Mouse (Mus musculus): ENCODE results near the gene Mafk. TPM values are rescaled to one million over a fixed set of nuclear protein-coding genes. Genes with fewer than 3 reads are reported as not detected.

Gene Mafk
- polyA plus RNA-seq, 1 experiment from 2014 or later: 47.7 TPM

DNA sequence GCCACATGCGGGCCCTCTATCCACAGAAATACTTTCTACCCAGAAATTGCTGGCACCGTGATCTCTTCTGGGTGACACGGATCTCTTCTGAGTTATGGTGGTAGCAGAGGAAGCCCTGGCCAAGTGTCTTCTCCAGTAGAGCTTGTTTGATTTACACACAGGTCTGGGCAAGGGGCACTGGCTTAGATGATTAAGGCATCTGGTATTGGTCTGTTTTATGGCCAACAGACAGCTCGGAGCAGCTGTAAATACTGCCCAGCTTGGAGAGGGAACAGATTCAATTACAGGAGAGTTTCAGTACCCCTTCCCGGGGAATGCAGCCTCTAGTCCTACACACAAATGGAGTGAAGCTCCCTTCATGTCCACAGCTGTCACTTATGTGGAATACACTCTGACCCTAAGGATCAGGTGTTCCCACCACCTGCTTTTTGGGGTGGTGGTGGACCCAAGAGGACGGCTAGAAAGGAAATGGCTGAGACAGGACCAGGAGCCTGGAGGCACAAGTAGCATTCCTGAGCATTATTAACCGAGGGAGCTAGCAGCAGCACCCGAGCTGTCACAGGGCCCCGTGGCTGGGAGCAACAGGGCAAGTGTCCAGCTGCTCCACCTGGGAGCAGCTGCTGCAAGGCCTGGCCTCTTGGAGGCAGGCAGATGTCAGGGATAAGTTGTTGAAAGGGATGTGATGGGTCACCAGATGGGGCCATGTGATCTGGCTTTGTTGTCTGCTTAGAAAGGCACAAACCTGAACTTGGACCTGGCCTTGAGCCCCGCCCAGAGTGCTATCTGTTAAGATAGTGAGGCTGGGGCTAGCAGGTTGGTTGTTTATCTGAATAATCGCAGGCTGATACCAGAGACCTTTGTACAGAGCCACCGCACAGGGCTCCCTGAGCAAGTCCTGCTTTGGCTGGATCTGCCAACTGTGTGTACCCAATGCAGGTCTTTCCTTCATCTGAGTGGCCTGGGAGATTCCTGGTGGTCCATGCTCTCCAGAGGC is 30.4 kb downstream of the Mafk start:
- Histone ChIP-seq H3K27ac (peak overlapping the region; percentile 54), H3K27me3 (replicated peaks) (no peaks in the 10 kb centered on the region), H3K4me1 (peaks cover 67% of the 10 kb centered on the region), H3K4me3 (no peak overlapping the region), H3K9me3 (replicated peaks) (no peaks in the 10 kb centered on the region), H3K36me3 (peaks cover 47% of the 10 kb centered on the region), H3K9ac (no peak overlapping the region), H3K4me2 (no peak overlapping the region)
- no peak for ATAC-seq
- WGBS (ENCODE audit: insufficient replicate concordance): 68% methylated on average over 12 of the region's 12 CpGs

DNA sequence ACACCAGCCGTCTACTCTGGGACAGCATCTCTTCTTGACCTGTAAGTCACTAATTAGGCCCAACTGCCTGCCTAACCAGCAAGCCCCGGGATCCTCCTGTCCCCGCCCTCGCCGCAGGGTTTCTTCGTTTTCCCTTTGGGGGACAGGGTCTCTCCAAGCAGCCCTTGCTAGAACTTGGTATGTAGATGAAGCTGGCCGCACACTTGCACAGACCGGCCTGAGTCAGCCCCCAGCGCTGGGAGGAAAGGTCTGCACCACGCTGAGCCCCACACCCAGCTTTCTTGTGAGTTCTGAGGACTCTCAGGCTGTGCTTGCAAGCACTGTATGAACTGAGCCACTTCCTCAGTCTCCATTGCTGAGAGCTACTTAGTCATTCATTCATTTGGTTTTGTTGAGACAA is 33.2 kb downstream of the Mafk start:
- no peaks in the 10 kb centered on the region for H3K9me3 ChIP-seq (replicated peaks)
- H3K4me1 ChIP-seq: peaks cover 48% of the 10 kb centered on the region
- no peak overlapping the region for H3K27ac ChIP-seq
- H3K4me2 ChIP-seq: peak overlapping the region; percentile 4; the same call in 1 of the 2 replicates
- H3K36me3 ChIP-seq: peaks cover 47% of the 10 kb centered on the region
- no peak for ATAC-seq
- no peaks in the 10 kb centered on the region for H3K27me3 ChIP-seq (replicated peaks)
- H3K4me3 ChIP-seq: no peak overlapping the region
- 90% methylated on average over 10 of the region's 10 CpGs for WGBS (ENCODE audit: insufficient replicate concordance)
- H3K9ac ChIP-seq: no peak overlapping the region

DNA sequence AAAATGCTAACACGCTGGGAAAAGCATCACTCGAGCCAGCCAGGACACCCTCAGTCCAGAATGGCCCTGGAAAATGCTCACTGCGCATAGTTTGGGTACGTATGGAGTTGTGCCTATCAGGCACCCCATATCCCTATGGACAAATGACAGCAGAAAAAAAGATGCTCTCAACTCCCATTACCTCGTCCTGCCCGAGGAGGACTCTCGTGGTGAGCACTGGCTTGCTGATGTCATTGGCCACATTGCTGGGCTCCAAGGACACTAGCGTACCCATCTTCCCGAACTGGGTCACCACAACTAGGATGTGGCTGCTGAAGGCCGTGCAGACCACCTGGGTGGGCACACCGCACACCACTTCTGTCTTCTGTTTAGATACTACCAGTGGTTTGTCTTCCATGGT is 34.6 kb downstream of the Mafk start:
- Histone ChIP-seq H3K36me3 (peaks cover 43% of the 10 kb centered on the region), H3K27me3 (replicated peaks) (no peaks in the 10 kb centered on the region), H3K9me3 (replicated peaks) (no peaks in the 10 kb centered on the region), H3K4me1 (peaks cover 45% of the 10 kb centered on the region), H3K4me2 (peak overlapping the region; percentile 77), H3K4me3 (peak overlapping the region; percentile 92), H3K9ac (peak overlapping the region; percentile 86), H3K27ac (peak overlapping the region; percentile 85)
- 30% methylated on average over 11 of the region's 11 CpGs for WGBS (ENCODE audit: insufficient replicate concordance)
- no peak for ATAC-seq

DNA sequence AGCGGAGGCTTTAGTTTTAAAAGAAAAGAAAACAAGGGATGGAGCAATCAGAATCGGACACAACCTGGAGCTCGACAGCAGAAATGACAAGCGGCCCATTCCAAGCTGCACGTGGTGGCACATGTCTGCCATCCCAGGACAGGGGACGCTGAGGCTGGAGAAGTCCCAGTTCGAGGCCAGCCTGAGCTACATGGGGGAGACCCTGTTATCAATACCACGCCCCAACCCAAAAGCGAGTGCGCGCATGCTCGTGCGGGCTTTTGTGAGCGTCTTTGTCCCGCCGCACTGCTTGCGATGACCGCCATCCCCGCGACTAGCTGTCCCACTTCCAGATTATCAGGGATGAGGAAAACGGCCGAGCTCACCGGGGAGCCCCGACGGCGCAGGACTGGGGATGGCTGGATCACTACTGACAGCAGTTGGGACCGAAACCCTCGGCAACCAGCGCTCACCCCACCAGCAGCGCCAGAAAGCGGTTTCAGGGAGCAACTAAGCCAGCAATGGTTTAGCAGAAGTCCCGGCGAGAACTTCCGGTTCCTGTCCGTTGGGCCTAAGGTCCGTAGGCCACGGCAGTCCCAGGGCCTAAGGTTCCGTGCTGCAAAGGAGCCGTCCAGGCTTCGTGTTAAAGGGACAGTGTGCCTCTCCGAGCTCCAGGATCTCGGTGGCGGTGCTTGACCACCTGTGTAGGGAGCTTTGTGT is 35.2 kb downstream of the Mafk start, which contains the start of the genes Gm26938 and Psmg3:
TSS of gene Gm26938 (minus strand) at position 51 of the 699 bp plus-strand sequence.
TSS of gene Psmg3 (minus strand) at position 529 of the 699 bp plus-strand sequence.
- H3K9ac ChIP-seq: peak within 1 kb of the TSS; percentile 86
- WGBS (ENCODE audit: insufficient replicate concordance): under 1% methylated on average over 43 of the region's 43 CpGs
- no peaks in the 10 kb centered on the region for H3K27me3 ChIP-seq (replicated peaks)
- H3K4me2 ChIP-seq: peak within 1 kb of the TSS; percentile 77
- ATAC-seq: peak; percentile 77
- peak within 1 kb of the TSS; percentile 85 for H3K27ac ChIP-seq
- H3K36me3 ChIP-seq: peaks cover 38% of the 10 kb centered on the region
- H3K4me1 ChIP-seq: peaks cover 45% of the 10 kb centered on the region
- peak within 1 kb of the TSS; percentile 92 for H3K4me3 ChIP-seq
- no peaks in the 10 kb centered on the region for H3K9me3 ChIP-seq (replicated peaks)

DNA sequence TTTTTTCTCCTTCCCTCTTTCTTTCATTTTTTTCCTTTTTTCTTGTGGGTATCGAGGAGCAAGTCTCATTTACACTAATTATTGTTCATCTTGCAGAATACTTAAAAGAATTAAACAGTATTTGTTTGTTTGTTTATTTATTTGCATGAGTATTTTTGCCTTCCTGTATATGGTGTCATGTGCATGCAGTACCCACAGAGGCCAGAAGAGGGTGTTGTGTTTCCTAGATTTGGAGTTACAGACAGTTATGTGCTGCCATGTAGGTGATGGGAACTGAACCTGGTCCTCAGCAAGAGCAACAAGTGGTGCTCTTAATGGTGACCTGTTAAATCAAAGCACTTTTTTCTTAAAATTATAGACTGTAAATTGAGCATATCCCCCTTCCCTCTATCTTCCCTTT is 36.3 kb downstream of the Mafk start:
- peaks cover 42% of the 10 kb centered on the region for H3K4me1 ChIP-seq
- H3K9ac ChIP-seq: no peak overlapping the region
- peaks cover 27% of the 10 kb centered on the region for H3K36me3 ChIP-seq
- no peaks in the 10 kb centered on the region for H3K27me3 ChIP-seq (replicated peaks)
- H3K9me3 ChIP-seq (replicated peaks): no peaks in the 10 kb centered on the region
- no peak overlapping the region for H3K27ac ChIP-seq
- ATAC-seq: no peak
- no peak overlapping the region for H3K4me3 ChIP-seq
- 80% methylated on average over 1 of the region's 1 CpGs for WGBS (ENCODE audit: insufficient replicate concordance)
- 0 out of 2 replicates have a peak overlapping the region, but pooled peaks have one; percentile 77 for H3K4me2 ChIP-seq

DNA sequence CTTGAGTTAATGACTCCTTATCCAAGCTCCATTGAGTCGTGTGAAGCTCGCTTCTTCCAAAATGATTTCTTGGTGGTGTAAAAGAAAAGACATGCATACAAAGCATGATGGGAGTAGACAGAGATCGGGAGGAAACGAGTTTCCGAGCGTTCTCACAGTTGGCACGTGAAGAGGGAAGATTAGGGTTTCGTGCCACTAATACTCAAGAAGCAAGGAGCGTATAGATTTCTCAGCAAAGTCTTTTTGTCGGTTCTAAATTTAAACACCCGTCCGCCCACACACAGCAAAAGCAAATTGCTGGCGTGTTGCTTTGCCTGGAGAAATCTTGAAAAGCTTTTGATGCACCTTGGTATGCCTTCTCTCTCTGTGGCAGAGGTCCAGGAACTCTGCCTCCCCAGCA is 38.1 kb downstream of the Mafk start:
- no peak overlapping the region for H3K27ac ChIP-seq
- H3K9me3 ChIP-seq (replicated peaks): no peaks in the 10 kb centered on the region
- H3K4me3 ChIP-seq: no peak overlapping the region
- ATAC-seq: no peak
- WGBS (ENCODE audit: insufficient replicate concordance): 64% methylated on average over 13 of the region's 13 CpGs
- no peak overlapping the region for H3K9ac ChIP-seq
- no peaks in the 10 kb centered on the region for H3K27me3 ChIP-seq (replicated peaks)
- no peak overlapping the region for H3K4me2 ChIP-seq
- peaks cover 9% of the 10 kb centered on the region for H3K36me3 ChIP-seq
- H3K4me1 ChIP-seq: peaks cover 30% of the 10 kb centered on the region

DNA sequence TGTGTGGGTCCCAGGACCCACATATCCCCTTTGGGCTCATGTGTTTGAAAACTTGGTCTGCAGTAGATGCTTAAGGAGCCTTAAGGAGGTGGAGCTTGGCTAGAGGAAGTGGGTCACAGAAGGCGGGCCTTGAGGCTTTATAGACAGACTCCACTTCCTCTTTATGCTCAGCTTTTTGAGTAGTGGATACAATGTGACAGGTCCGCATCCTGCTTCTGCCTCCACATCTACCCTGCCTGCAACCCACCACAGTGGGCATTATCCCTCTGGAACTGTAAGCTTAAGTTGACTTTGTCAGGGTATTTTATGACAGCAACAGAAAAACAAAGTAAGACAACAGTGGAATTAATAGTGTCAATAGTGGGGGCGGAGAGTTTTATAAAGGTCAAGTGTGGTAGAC is 39.4 kb downstream of the Mafk start:
- ATAC-seq: no peak
- H3K9me3 ChIP-seq (replicated peaks): no peaks in the 10 kb centered on the region
- H3K4me3 ChIP-seq: no peak overlapping the region
- peaks cover 18% of the 10 kb centered on the region for H3K4me1 ChIP-seq
- H3K9ac ChIP-seq: no peak overlapping the region
- peaks cover 12% of the 10 kb centered on the region for H3K27me3 ChIP-seq (replicated peaks)
- no peaks in the 10 kb centered on the region for H3K36me3 ChIP-seq
- WGBS (ENCODE audit: insufficient replicate concordance): 71% methylated on average over 3 of the region's 3 CpGs
- H3K4me2 ChIP-seq: peak overlapping the region; percentile 21; the same call in 1 of the 2 replicates
- H3K27ac ChIP-seq: no peak overlapping the region

DNA sequence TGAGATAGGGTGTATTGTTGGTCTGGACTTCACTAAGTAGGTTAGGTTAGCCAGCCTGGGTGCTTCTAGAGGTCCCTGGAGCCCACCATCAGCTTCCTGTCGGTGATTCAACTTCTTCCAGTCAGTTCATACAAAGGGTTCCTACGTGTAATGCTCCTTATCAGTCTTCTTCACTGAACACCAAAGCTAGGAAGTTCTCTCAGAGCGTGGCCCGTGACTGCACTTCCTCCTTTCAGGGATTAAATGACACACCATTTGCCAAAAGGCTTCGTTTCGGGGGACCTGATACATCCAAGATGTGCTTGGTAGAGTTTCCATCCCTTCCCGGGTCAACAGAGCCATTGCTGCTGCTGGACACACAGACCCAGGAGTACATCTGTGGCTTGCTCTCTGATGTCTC is 40.8 kb downstream of the Mafk start:
- Histone ChIP-seq H3K9me3 (replicated peaks) (no peaks in the 10 kb centered on the region), H3K9ac (0 out of 2 replicates have a peak overlapping the region, but pooled peaks have one; percentile 8), H3K36me3 (no peaks in the 10 kb centered on the region), H3K4me2 (no peak overlapping the region), H3K27me3 (replicated peaks) (peaks cover 16% of the 10 kb centered on the region), H3K4me3 (no peak overlapping the region), H3K4me1 (peaks cover 8% of the 10 kb centered on the region), H3K27ac (no peak overlapping the region)
- ATAC-seq: no peak
- 23% methylated on average over 7 of the region's 7 CpGs for WGBS (ENCODE audit: insufficient replicate concordance)

DNA sequence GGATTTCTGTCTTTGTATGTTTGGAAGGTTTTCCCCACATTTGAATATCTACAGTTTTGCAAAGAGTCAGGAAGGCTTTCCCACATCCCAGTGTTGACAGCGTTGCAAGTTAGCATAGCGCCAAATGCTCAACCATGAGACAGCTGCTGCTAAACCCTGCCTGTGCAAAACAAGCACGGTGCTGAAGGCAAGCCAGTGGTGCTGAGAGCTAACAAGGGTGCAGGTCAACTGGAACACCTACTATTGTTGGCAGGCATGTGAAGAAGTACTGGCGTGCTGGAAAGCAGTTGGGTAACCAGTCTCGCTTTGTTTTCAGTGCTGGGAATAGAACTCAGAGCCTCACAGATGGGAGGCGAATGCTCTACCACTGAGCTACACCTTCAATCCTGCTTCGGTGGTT is 44.4 kb downstream of the Mafk start:
- Histone ChIP-seq H3K27ac (no peak overlapping the region), H3K9ac (no peak overlapping the region), H3K9me3 (replicated peaks) (no peaks in the 10 kb centered on the region), H3K27me3 (replicated peaks) (peaks cover 30% of the 10 kb centered on the region), H3K4me1 (peaks cover 6% of the 10 kb centered on the region; the same call in 1 of the 2 replicates), H3K4me3 (no peak overlapping the region), H3K36me3 (no peaks in the 10 kb centered on the region), H3K4me2 (no peak overlapping the region)
- 66% methylated on average over 7 of the region's 7 CpGs for WGBS (ENCODE audit: insufficient replicate concordance)
- ATAC-seq: no peak

DNA sequence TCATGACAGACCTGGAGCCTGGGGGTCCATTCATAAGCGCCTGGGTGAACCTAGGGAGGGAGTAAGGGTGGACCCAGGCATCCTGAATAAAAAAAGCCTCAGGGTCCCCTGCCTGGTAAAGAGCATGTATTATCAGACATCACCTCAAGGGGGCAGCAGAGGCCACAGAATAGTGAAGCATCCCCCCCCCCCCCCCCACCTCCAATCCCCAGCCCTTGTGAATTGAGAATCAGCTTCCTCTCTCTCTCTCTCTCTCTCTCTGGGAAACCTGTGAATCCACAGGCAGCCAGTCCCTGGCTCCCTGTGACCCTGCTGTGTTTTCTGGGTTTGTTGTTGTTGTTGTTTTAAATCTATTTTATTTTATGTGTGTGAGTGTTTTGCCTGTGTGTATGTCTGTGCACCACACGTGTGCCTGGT is 47.2 kb downstream of the Mafk start:
- H3K9me3 ChIP-seq (replicated peaks): no peaks in the 10 kb centered on the region
- no peak overlapping the region for H3K9ac ChIP-seq
- peaks cover 45% of the 10 kb centered on the region for H3K27me3 ChIP-seq (replicated peaks)
- no peak overlapping the region for H3K4me2 ChIP-seq
- no peak overlapping the region for H3K4me3 ChIP-seq
- no peaks in the 10 kb centered on the region for H3K4me1 ChIP-seq
- 28% methylated on average over 2 of the region's 2 CpGs for WGBS (ENCODE audit: insufficient replicate concordance)
- no peak for ATAC-seq
- no peaks in the 10 kb centered on the region for H3K36me3 ChIP-seq
- no peak overlapping the region for H3K27ac ChIP-seq

DNA sequence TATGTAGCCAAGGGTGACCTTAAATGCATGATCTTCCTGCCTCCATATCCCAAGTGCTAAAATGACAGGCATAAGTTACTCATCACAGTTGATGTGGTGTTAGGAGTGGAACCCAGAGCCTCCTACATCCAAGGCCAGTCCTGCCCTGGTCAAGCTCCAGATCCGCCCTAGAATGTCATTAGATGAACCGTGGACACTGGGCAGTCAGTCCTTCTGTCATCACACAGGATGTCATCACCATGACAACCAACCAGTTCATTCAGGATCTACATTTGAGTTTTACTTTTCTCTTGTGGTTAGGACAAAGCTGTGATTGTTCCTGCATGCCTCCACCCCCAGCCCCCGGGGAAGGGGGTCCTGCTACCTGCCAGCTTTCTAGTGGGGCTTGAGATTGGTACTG is 47.8 kb downstream of the Mafk start:
- Histone ChIP-seq H3K27ac (no peak overlapping the region), H3K36me3 (no peaks in the 10 kb centered on the region), H3K4me2 (no peak overlapping the region), H3K9me3 (replicated peaks) (no peaks in the 10 kb centered on the region), H3K4me3 (no peak overlapping the region), H3K27me3 (replicated peaks) (peaks cover 45% of the 10 kb centered on the region), H3K4me1 (no peaks in the 10 kb centered on the region), H3K9ac (no peak overlapping the region)
- ATAC-seq: no peak
- WGBS (ENCODE audit: insufficient replicate concordance): 45% methylated on average over 3 of the region's 3 CpGs

Measured in liver, embryonic 12.5 days (tissue).